Comparison of ENCODE assay signal across 7 mouse cellular contexts in the genomic region with DNA sequence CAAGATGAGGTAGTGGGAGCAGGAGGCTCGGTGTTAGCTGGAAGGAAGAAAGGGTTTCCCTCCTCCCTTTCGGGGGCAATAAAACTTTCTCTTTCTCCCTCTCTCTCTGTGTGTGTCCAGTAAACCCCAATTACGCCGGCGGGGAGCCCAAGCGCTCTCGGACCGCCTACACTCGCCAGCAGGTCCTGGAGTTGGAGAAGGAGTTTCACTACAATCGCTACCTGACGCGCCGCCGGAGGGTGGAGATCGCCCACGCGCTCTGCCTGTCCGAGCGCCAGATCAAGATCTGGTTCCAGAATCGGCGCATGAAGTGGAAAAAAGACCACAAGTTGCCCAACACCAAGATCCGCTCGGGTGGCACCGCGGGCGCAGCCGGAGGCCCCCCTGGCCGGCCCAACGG. TPM values are rescaled to one million over a fixed set of nuclear protein-coding genes. Genes with fewer than 3 reads are reported as not detected.
DNase-seq lines count a peak whose midpoint lies in the region; ATAC-seq and TF ChIP-seq lines count a peak whose summit lies in the region.

No protein-coding gene starts in this region.

- peak; percentile 5; the same call in 1 of the 2 replicates for ATAC-seq in intestine, embryonic 15.5 days
- no peak for ATAC-seq in liver, postnatal 0 days
- no peak for ATAC-seq in midbrain, embryonic 15.5 days (replicated peaks)

- H3K27ac ChIP-seq in intestine, embryonic 15.5 days = peak overlapping the region; percentile 98
- H3K27ac ChIP-seq in liver, postnatal 0 days (ENCODE audit: low read depth) = peak overlapping the region; percentile 55
- no peak overlapping the region for H3K27ac ChIP-seq in midbrain, embryonic 15.5 days

- DNase-seq in 416B (ENCODE audit: low read depth) = peak; percentile 12
- DNase-seq in R1 (ENCODE audit: low read depth, low spot score) = peak; percentile 50
- peak; percentile 18 for DNase-seq in liver, postnatal 0 days
- DNase-seq in right cerebral cortex, postnatal 10 days (ENCODE audit: low spot score in 2 of 2) = no peak
- no peak for DNase-seq in retina, postnatal 1 day

- H3K4me3 ChIP-seq in intestine, embryonic 15.5 days (replicated peaks) = peak overlapping the region; percentile 64
- peak overlapping the region; percentile 49 for H3K4me3 ChIP-seq in liver, postnatal 0 days (ENCODE audit: low read depth, low read length)
- no peak overlapping the region for H3K4me3 ChIP-seq in midbrain, embryonic 15.5 days

- no peaks in the 10 kb centered on the region for H3K36me3 ChIP-seq in intestine, embryonic 15.5 days
- no peaks in the 10 kb centered on the region for H3K36me3 ChIP-seq in liver, postnatal 0 days (replicated peaks; ENCODE audit: insufficient read depth, low read length)
- H3K36me3 ChIP-seq in midbrain, embryonic 15.5 days (replicated peaks) = no peaks in the 10 kb centered on the region

- H3K9ac ChIP-seq in intestine, embryonic 15.5 days = peak overlapping the region; percentile 83
- H3K9ac ChIP-seq in liver, postnatal 0 days (replicated peaks) = peak overlapping the region; percentile 11; the same call in 1 of the 2 replicates
- no peak overlapping the region for H3K9ac ChIP-seq in midbrain, embryonic 15.5 days

- TF ChIP-seq EP300 in liver, postnatal 0 days (IDR thresholded peaks at IDR 0.05; ENCODE audit: low read depth) = no peak

- under 1% methylated on average over 29 of the region's 29 CpGs for WGBS in intestine, embryonic 15.5 days
- under 1% methylated on average over 29 of the region's 29 CpGs for WGBS in liver, postnatal 0 days (ENCODE audit: insufficient replicate concordance)
- WGBS in midbrain, embryonic 15.5 days = 2% methylated on average over 29 of the region's 29 CpGs

- peaks cover 19% of the 10 kb centered on the region for H3K4me1 ChIP-seq in intestine, embryonic 15.5 days (replicated peaks)
- H3K4me1 ChIP-seq in liver, postnatal 0 days (ENCODE audit: insufficient read depth) = no peaks in the 10 kb centered on the region
- H3K4me1 ChIP-seq in midbrain, embryonic 15.5 days = 0 out of 2 replicates have a peak, but pooled peaks cover 3% of the 10 kb centered on the region

- TF ChIP-seq CTCF in liver, postnatal 0 days (IDR thresholded peaks at IDR 0.05; ENCODE audit: low read depth) = no peak

- peak overlapping the region; percentile 81 for H3K4me2 ChIP-seq in intestine, embryonic 15.5 days (replicated peaks)
- peak overlapping the region; percentile 69 for H3K4me2 ChIP-seq in liver, postnatal 0 days (ENCODE audit: low read depth, low read length)
- H3K4me2 ChIP-seq in midbrain, embryonic 15.5 days = no peak overlapping the region

- no peaks in the 10 kb centered on the region for H3K9me3 ChIP-seq in intestine, embryonic 15.5 days
- H3K9me3 ChIP-seq in liver, postnatal 0 days (ENCODE audit: low read length) = no peaks in the 10 kb centered on the region
- no peaks in the 10 kb centered on the region for H3K9me3 ChIP-seq in midbrain, embryonic 15.5 days

- H3K27me3 ChIP-seq in intestine, embryonic 15.5 days (replicated peaks) = peaks cover 4% of the 10 kb centered on the region
- peaks cover 70% of the 10 kb centered on the region for H3K27me3 ChIP-seq in liver, postnatal 0 days (ENCODE audit: insufficient read depth, low read length)
- peaks cover 97% of the 10 kb centered on the region for H3K27me3 ChIP-seq in midbrain, embryonic 15.5 days (replicated peaks)

RNA-seq across cellular contexts. Expression of a gene that starts 1.8 kb away (rescaled TPM):
- polyA plus RNA-seq in intestine, embryonic 15.5 days (2015; fragmentation: Nextera tagmentation; extraction: Ambion mirVana) = 2.8 and 3.2 TPM in 2 replicates
- 0.22 and 0.27 TPM in 2 replicates for polyA plus RNA-seq in liver, postnatal 0 days (2015; fragmentation: Nextera tagmentation; extraction: Ambion mirVana)
- polyA plus RNA-seq in midbrain, embryonic 15.5 days (2015; fragmentation: Nextera tagmentation; extraction: Ambion mirVana) = not detected in 2 replicates

RNA-seq across cellular contexts. Expression of a gene that starts 3.2 kb away (rescaled TPM):
- polyA plus RNA-seq in intestine, embryonic 15.5 days (2015; fragmentation: Nextera tagmentation; extraction: Ambion mirVana) = 1.8 and 2.7 TPM in 2 replicates
- polyA plus RNA-seq in liver, postnatal 0 days (2015; fragmentation: Nextera tagmentation; extraction: Ambion mirVana) = 0.19 and 0.26 TPM in 2 replicates
- 0.15 TPM in 1 of 2 replicates, not detected in the other for polyA plus RNA-seq in midbrain, embryonic 15.5 days (2015; fragmentation: Nextera tagmentation; extraction: Ambion mirVana)

RNA-seq across cellular contexts. Expression of a gene that starts 16.8 kb away (rescaled TPM):
- polyA plus RNA-seq in intestine, embryonic 15.5 days (2015; fragmentation: Nextera tagmentation; extraction: Ambion mirVana) = 27.2 and 31.3 TPM in 2 replicates
- 0.75 and 0.91 TPM in 2 replicates for polyA plus RNA-seq in liver, postnatal 0 days (2015; fragmentation: Nextera tagmentation; extraction: Ambion mirVana)
- 0.09 and 0.70 TPM in 2 replicates for polyA plus RNA-seq in midbrain, embryonic 15.5 days (2015; fragmentation: Nextera tagmentation; extraction: Ambion mirVana)

RNA-seq across cellular contexts. Expression of a gene that starts 27.6 kb away (rescaled TPM):
- polyA plus RNA-seq in intestine, embryonic 15.5 days (2015; fragmentation: Nextera tagmentation; extraction: Ambion mirVana) = 14.4 and 16.1 TPM in 2 replicates
- not detected in 2 replicates for polyA plus RNA-seq in liver, postnatal 0 days (2015; fragmentation: Nextera tagmentation; extraction: Ambion mirVana)
- 0.13 and 0.34 TPM in 2 replicates for polyA plus RNA-seq in midbrain, embryonic 15.5 days (2015; fragmentation: Nextera tagmentation; extraction: Ambion mirVana)

RNA-seq across cellular contexts. Expression of a gene that starts 30.4 kb away (rescaled TPM):
- polyA plus RNA-seq in intestine, embryonic 15.5 days (2015; fragmentation: Nextera tagmentation; extraction: Ambion mirVana) = 17.7 and 19.8 TPM in 2 replicates
- 0.67 and 1.1 TPM in 2 replicates for polyA plus RNA-seq in liver, postnatal 0 days (2015; fragmentation: Nextera tagmentation; extraction: Ambion mirVana)
- 0.17 and 0.32 TPM in 2 replicates for polyA plus RNA-seq in midbrain, embryonic 15.5 days (2015; fragmentation: Nextera tagmentation; extraction: Ambion mirVana)

Comparison
In these comparisons a context has a peak if more than half of its experiments do, and no peak if none do; other contexts are left out.
1. DNase-seq: peak in 416B (single experiment), R1 (single experiment) and liver, postnatal 0 days (single experiment); none in right cerebral cortex, postnatal 10 days (0 of 2) and retina, postnatal 1 day (single experiment).
2. RNA of a gene that starts 16.8 kb away (polyA plus RNA-seq): 27.2 to 31.3 TPM in intestine, embryonic 15.5 days; 0.75 to 0.91 TPM in liver, postnatal 0 days and 0.09 to 0.70 TPM in midbrain, embryonic 15.5 days; every median in the first group is over 10 times any median in the second.